Mouse (Mus musculus): ENCODE measurements around the gene Olfr745.

Gene Olfr745

DNA sequence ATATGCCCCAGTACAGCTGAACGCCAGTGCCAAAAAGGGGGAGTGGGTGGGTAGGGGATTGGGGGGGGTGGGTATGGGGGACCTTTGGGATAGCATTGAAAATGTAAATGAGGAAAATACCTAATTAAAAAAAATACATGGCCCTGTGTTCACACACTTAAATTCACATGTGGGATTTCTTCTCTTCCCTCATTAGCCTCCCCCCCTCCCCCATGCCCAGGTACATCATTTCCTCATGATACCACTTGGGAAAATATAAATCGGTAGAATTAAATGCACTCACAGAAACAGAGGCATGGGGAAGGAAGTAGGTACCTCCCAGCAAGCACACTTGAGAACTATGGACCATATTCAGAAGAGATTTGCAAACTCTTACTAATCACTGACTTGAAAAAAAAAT is at the start of gene Olfr745:
Gene Olfr745 (plus strand): TSS at position 301 of the 400 bp plus-strand sequence.
- no peak for DNase-seq (ENCODE audit: inconsistent age in 2 of 2, low spot score in 1 of 2)

DNA sequence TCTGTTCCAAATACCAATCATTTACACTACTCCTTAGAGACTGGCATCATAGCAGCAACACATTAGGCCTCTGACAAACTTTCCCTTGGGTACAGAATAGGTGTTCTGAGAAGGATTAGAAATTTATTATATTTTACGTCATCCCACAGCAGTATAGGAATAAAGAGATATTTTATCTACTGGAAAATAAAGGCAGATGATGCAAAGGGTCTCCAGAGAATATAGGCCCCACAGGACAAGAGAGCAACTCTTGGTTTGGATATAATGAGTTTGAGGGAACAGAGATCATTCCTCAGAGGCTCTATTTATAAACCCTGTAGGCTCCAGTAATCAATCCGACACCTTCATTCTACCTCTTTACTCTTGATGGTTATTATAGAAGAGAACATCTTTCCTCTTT is 24.6 kb upstream of the Olfr745 start, which contains the start of gene Olfr744:
Gene Olfr744 (plus strand): TSS at position 301 of the 400 bp plus-strand sequence.
- no peak for DNase-seq (ENCODE audit: inconsistent age in 2 of 2, low spot score in 1 of 2)

GRCm38 (mm10) chr14:50646783-50647182 is 7.6 kb downstream of the Olfr745 start, which contains the start of gene Olfr746:
Gene Olfr746, plus strand, starts transcription at chr14:50647083.
- DNase-seq (ENCODE audit: inconsistent age in 2 of 2, low spot score in 1 of 2) = no peak

GRCm38 (mm10) chr14:50693106-50693505 is 53.9 kb downstream of the Olfr745 start, which contains the start of gene Olfr747:
Gene Olfr747, minus strand, starts transcription at chr14:50693206.
- DNase-seq (ENCODE audit: inconsistent age in 2 of 2, low spot score in 1 of 2) = no peak
